Mouse (Mus musculus): ENCODE measurements at regions not wholly inside any gene's neighbourhood (a gene's known extent, or its start where the extent isn't known, plus 50 kb on each side); places are given as distances from the start of the nearest gene placed in this dataset.
"Not testable (repeated sequence)": the region's sequence is repeated elsewhere in the genome, so short reads cannot be mapped to it uniquely, and the experiment has no call there.

- TF ChIP-seq ZNF384 (IDR thresholded peaks at IDR 0.05; ENCODE audit: low read depth, low read length); CHD2 (IDR thresholded peaks at IDR 0.05; ENCODE audit: low read depth, low read length); MAFK (IDR thresholded peaks at IDR 0.05; ENCODE audit: insufficient read depth, low read depth, low read length); HCFC1 (IDR thresholded peaks at IDR 0.05; ENCODE audit: borderline replicate concordance, insufficient read depth, low read length); ZC3H11A (IDR thresholded peaks at IDR 0.05; ENCODE audit: borderline replicate concordance, low read depth, low read length): not testable (repeated sequence)
These were observed 84.8 kb upstream of the Ezh2 start for GRCm38 (mm10) chr6:47679946-47680345.

All from ES-E14 (cell line).